Mouse (Mus musculus) thymus, adult 2 months (tissue): ENCODE results near the gene Slc22a6. TPM values are rescaled to one million over a fixed set of nuclear protein-coding genes. Genes with fewer than 3 reads are reported as not detected.
A peak's percentile ranks its signal among the peaks of the same experiment; 100 is the strongest.

Source experiments
- DNase-seq: peaks from one replicate; pipeline ENCODE4 v3.0.0; 2021
- H3K27ac ChIP-seq: fragments of 200-500 bp; 2 replicates; pipeline ENCODE4 v1.5.1; 2012; ENCODE audit warnings: low read length, control low read depth; ENCODE audit not compliant: control insufficient read depth, insufficient read depth
- H3K27me3 ChIP-seq: fragments of 200-500 bp; 2 replicates; pipeline ENCODE4 v1.6.1; 2012; ENCODE audit warnings: mild to moderate bottlenecking, low read length, moderate library complexity, mixed read lengths; ENCODE audit not compliant: control insufficient read depth, insufficient read depth
- H3K36me3 ChIP-seq: fragments of 200-500 bp; 2 replicates; pipeline ENCODE4 v1.6.1; 2012; ENCODE audit warnings: mild to moderate bottlenecking, low read length, moderate library complexity; ENCODE audit not compliant: control insufficient read depth, insufficient read depth
- H3K4me1 ChIP-seq: fragments of 200-500 bp; replicated peaks from 2 replicates; pipeline ENCODE4 v1.6.1; 2012; ENCODE audit warnings: low read length; ENCODE audit not compliant: control insufficient read depth, insufficient read depth
- H3K4me3 ChIP-seq: fragments of 200-500 bp; 2 replicates; pipeline ENCODE4 v1.5.1; 2012; ENCODE audit warnings: mild to moderate bottlenecking, low read length, control low read depth, moderate library complexity; ENCODE audit not compliant: control insufficient read depth, insufficient read depth
- CTCF ChIP-seq: fragments of 200-500 bp; IDR thresholded peaks from 2 replicates; pipeline ENCODE4 v1.5.1; 2012; ENCODE audit warnings: mild to moderate bottlenecking, control low read depth, low read length, moderate library complexity, borderline replicate concordance; ENCODE audit not compliant: control insufficient read depth, poor library complexity, insufficient read depth; ENCODE audit errors: extremely low read depth
- POLR2A ChIP-seq: fragments of 200-500 bp; IDR thresholded peaks from 2 replicates; pipeline ENCODE4 v1.6.1; 2012; ENCODE audit warnings: mild to moderate bottlenecking, low read length, control low read depth, moderate library complexity; ENCODE audit not compliant: control insufficient read depth, poor library complexity, insufficient read depth; ENCODE audit errors: extremely low read depth
- WGBS: fragments of 180-500 bp; shearing (Covaris S2); methylation state at CpG from one replicate; pipeline ENCODE4 v1.1.7; 2018; 5-methylcytosine and 5-hydroxymethylcytosine counted together
- polyA plus RNA-seq: library from polyadenylated mRNA; depleted of rRNA; stranded (reverse); fragments of >200 nt; gene quantifications from 2 replicates; pipeline ENCODE4 v1.2.3, GENCODE M21; 2012

Slc22a6 gene
- polyA plus RNA-seq, 1 experiment, result 0.16 TPM

DNA sequence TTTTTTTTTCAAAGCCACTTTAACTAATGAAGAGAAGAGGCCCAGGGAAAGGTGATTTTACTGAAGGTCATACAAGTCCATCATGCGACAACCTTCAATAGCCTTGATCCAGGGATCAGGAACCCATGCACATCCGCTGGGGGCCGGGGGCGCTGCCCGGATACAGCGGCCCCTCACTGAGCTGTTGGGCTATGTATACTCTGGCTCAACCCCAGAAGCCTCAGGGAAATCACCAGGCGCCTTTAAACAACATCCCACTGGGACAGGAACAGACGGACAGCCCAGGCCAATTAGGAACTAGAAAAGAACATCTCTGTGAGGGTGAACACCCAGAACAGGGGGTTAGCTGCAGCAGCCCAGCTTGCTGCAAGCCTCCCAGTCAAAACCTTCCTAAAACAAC lies 26.9 kb upstream of the Slc22a6 start, which contains the start of gene Slc22a8:
TSS of gene Slc22a8 (plus strand) at position 301 of the 400 bp plus-strand sequence.
- H3K4me3 ChIP-seq, result no peak within 1 kb of the TSS
- H3K4me1 ChIP-seq, result peaks cover 43% of the 10 kb centered on the region
- WGBS, result 94% methylated on average over 8 of the region's 8 CpGs
- no peak for DNase-seq
- no peak for TF ChIP-seq POLR2A
- TF ChIP-seq CTCF, result no peak
- H3K27me3 ChIP-seq, result no peaks in the 10 kb centered on the region
- no peaks in the 10 kb centered on the region for H3K36me3 ChIP-seq
- peak within 1 kb of the TSS; percentile 81 for H3K27ac ChIP-seq

DNA sequence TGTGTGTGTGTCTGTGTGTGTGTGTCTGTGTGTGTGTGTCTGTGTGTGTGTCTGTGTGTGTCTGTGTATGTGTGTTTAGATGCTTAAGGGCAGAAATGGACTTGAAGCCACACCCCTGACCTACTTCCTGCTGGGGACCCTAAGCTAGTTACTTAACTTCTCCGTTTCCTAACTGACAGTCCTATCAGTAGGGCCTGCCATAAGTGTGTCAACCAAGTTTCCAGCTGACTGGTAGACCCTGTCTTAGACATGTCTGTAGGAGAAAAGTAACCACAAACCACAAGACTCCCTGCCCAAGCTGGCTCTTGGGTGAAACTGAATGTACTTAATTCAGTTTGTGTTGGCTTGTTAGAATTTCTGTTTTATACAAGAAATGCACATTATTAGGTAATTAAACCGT lies 25.7 kb upstream of the Slc22a6 start:
- peak overlapping the region; percentile 89 for H3K27ac ChIP-seq
- WGBS, result 8% methylated on average over 2 of the region's 2 CpGs
- peaks cover 38% of the 10 kb centered on the region for H3K4me1 ChIP-seq
- peak; percentile 68 for DNase-seq
- TF ChIP-seq POLR2A, result no peak
- no peak for TF ChIP-seq CTCF
- no peaks in the 10 kb centered on the region for H3K36me3 ChIP-seq
- no peak overlapping the region for H3K4me3 ChIP-seq
- no peaks in the 10 kb centered on the region for H3K27me3 ChIP-seq

DNA sequence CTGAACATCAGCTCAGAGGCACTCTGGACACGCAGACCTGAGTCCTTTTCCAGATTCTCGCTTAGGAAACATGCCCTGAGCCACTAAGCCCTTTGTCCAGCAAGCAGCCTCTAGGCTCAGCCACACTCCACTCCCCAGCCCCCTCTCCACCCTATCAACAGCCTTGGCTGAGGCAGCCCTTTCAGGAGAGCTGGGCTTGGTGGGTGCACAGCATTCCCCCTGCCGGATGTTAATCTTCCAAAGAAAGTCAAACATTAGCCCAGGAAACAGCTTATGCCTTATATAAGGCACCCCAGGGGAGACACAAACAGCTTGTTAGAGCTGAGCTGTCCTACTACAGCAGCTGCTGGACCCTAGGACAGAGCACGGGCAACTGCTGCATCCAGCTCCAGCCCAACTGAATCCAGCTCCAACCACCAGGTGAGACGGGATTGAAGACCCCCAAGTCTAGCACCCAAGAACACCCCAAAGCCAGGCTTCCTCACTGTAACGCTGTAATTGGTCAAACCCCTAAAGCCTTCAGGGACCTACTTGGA lies 24.9 kb upstream of the Slc22a6 start:
- Histone ChIP-seq H3K27ac (peak overlapping the region; percentile 89), H3K4me1 (peaks cover 34% of the 10 kb centered on the region), H3K36me3 (no peaks in the 10 kb centered on the region), H3K4me3 (no peak overlapping the region), H3K27me3 (no peaks in the 10 kb centered on the region)
- 86% methylated on average over 6 of the region's 6 CpGs for WGBS
- TF ChIP-seq POLR2A (no peak), CTCF (no peak)
- no peak for DNase-seq

DNA sequence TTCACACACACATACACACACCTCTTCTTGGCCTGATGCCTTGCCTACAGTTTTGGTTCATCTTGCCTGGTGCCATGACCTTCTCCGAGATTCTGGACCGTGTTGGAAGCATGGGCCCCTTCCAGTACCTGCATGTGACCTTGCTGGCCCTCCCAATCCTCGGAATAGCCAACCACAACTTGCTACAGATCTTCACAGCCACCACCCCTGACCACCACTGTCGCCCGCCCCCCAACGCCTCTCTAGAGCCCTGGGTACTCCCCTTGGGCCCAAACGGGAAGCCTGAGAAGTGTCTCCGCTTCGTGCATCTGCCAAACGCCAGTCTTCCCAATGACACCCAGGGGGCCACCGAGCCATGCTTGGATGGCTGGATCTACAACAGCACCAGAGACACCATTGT lies 24.0 kb upstream of the Slc22a6 start:
- DNase-seq, result no peak
- Histone ChIP-seq H3K4me3 (no peak overlapping the region), H3K4me1 (peaks cover 34% of the 10 kb centered on the region), H3K36me3 (no peaks in the 10 kb centered on the region), H3K27me3 (no peaks in the 10 kb centered on the region), H3K27ac (no peak overlapping the region)
- 97% methylated on average over 11 of the region's 11 CpGs for WGBS
- TF ChIP-seq POLR2A (no peak), CTCF (no peak)

DNA sequence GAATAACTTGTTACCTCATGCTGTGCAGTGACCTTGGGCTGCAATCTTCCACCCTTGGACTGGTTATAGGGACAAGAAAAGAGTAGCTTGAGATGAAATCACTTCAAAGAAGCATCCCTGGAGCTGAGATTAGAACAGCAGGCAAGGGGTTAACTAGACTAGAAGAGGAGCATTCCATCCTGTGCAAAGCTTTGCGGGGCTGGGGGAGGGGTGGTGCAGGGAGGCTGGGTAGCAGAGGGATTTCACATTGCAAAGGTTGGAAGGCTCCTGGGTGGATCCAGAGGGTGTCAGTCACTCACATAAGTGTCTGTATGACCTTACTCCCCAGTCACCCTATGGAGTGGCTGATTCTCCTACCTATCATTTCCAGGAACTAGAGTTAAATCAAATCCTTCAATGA lies 23.3 kb upstream of the Slc22a6 start:
- DNase-seq, result no peak
- WGBS, result 53% methylated on average over 1 of the region's 1 CpGs
- no peak for TF ChIP-seq CTCF
- no peak for TF ChIP-seq POLR2A
- H3K36me3 ChIP-seq, result no peaks in the 10 kb centered on the region
- no peaks in the 10 kb centered on the region for H3K27me3 ChIP-seq
- no peak overlapping the region for H3K27ac ChIP-seq
- peaks cover 34% of the 10 kb centered on the region for H3K4me1 ChIP-seq
- no peak overlapping the region for H3K4me3 ChIP-seq

DNA sequence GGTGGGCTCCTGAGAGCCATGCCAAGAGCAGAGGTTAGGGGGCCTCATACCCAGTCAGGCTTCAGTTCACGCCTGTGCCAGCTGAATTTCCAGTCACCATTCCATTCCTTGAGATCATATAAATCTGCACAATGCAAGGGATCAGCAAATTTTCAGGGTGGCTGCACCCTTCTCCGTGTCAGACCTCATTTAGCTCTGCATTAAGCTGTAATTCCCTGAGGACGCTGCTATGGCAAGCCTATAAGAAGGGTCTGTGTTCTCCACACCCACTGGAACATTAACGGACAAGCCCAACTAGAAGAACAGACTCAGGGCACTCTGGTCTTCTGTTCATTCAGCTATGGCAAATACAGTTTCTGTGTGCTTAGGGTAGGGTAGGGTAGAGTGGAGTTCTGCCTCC lies 20.6 kb upstream of the Slc22a6 start:
- no peaks in the 10 kb centered on the region for H3K27me3 ChIP-seq
- H3K4me1 ChIP-seq, result peaks cover 21% of the 10 kb centered on the region
- WGBS, result 94% methylated on average over 4 of the region's 4 CpGs
- TF ChIP-seq POLR2A, result no peak
- TF ChIP-seq CTCF, result no peak
- DNase-seq, result no peak
- H3K36me3 ChIP-seq, result no peaks in the 10 kb centered on the region
- no peak overlapping the region for H3K27ac ChIP-seq
- H3K4me3 ChIP-seq, result no peak overlapping the region

DNA sequence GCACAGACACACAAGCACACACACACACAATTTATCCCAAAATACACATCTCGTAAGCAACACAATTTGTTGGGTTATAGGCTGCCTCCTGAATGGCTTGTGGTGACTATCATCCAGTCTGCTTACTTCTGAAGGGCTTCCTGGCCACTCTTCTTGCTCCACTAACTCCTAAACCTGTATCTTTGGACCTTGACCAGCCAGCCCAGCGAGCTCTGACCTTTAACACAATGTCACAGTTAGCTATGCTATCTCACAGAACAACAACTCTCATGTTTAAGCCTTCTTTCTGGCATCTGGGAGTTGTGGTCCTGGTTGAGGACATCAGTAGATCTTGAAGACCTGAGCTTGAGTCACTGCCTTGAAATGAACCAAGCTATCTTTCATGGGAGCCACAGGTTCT lies 18.6 kb upstream of the Slc22a6 start:
- Histone ChIP-seq H3K4me3 (no peak overlapping the region), H3K27me3 (no peaks in the 10 kb centered on the region), H3K27ac (no peak overlapping the region), H3K36me3 (no peaks in the 10 kb centered on the region), H3K4me1 (peaks cover 5% of the 10 kb centered on the region; the same call in 1 of the 2 replicates)
- WGBS, result 89% methylated on average over 2 of the region's 2 CpGs
- TF ChIP-seq CTCF (no peak), POLR2A (no peak)
- DNase-seq, result no peak
